Mouse (Mus musculus): ENCODE results near the gene Gm10647. TPM values are rescaled to one million over a fixed set of nuclear protein-coding genes. Genes with fewer than 3 reads are reported as not detected.

Gene Gm10647
- 0.57 TPM for polyA plus RNA-seq (2014; fragmentation: Illumina TruSeq; extraction: RNeasy Lipid Tissue Mini Kit (QIAGEN cat#74804); ENCODE audit: low read depth, low replicate concordance)

DNA sequence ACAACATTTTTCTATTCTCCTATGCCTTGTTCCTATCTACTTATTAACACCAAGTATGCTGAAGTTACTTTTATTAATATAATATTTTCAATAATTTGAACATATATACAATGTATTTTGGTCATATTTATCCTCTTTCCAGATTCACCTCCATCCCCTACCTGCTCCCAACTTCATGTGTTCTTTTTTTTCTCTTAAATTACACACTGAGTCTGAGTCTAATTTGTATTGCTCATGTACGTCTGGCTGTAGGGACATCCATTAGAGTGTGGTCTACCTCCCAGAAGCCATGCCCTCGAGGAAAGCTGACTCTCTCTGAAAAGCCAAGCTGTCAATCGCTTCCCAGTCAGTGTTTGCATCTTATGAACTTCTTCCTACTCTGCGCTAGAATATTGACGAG, at the start of gene Gm10647:
Gene Gm10647 (plus strand): TSS at position 301 of the 400 bp plus-strand sequence.

DNA sequence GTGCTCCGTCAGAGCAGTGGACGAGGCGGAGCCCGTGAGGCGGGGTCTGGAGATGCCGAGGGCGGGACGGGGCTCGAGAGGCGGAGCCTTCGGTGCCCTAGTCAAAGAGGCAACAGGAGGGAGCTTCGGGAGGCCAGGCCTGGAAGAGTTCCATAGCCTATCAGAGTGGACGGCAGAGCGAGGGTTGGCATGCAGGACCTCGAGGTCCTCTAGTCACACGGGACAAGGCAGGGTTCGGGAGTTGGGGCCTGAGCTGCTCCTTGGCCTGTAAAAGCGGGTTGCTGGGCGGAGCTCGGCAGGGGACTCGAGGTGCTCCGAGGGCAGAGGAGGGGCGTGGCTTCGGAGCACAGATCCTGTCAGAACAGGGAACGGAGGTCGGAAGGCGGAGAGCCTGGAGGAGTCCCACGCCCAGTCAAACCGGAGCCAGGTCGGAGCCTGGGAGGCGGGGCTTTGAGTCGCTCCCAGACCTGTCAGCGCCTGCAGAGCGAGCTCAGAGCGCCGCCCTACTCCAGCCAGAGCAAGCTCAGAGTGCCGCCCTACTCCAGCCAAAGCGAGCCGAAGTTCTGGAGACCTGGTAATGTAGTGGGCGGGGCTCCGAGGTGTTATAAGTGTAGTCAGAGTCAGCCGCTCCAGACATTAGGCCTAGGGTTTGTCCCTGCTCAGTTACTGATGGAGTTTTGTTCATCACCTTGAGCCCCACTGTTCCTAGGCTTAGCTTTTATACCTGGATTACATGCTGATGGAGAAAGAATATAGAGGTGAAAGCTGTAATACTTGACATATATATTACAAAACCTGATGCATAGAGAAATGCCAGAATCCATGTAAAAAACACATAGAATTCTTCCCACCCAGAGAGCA, 1.1 kb upstream of the Gm10647 start, which contains the start of gene Aph1b:
Gene Aph1b (minus strand): TSS at position 27 of the 861 bp plus-strand sequence.

DNA sequence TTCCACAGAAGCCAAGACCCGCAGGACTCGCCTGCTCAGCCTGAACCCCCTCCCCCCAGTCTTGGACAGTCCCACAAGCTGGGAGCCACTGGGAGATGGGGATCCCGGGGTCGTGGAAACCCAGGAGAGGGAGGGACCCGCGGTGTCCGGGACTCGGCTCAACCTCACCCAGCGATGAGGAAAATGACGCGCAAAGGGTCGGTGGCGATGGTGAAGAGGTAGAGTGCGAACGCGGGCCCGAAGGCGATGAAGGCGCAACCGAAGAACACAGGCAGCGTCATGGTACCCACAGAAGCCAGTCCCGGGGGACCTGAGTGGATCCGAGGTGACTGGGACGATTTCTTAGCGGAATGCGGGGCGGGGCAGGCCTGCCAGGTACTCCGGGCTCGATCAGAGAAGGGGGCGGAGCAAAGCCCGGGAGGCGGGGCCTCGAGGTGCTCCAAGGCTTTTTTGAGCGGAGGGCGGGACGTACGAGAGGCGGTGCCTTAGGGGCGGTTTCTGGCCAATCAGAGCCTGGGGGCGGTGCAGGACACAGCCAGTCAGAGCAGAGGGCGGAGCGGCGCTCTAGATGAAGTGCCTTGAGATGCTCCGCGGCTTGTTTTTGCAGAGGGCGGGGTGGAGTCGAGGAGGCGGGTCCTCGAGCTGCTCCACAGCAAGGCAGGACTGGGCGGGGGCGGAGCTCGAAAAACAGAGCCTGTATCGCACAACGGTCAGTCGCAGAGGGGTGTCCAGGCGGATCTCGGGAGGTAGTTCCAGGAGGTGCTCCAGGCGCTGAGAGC, 37.7 kb downstream of the Gm10647 start, which contains the start of gene Aph1c:
Gene Aph1c (minus strand): TSS at position 409 of the 779 bp plus-strand sequence.

Other genes with a start within 250 kb of the Gm10647 start
- gene Usp3, start 203.9 kb upstream of the Gm10647 start, polyA plus RNA-seq (2014; fragmentation: Illumina TruSeq; extraction: RNeasy Lipid Tissue Mini Kit (QIAGEN cat#74804); ENCODE audit: low read depth, low replicate concordance) = 118 TPM
- 253 TPM for gene Car12, start 83.4 kb upstream of the Gm10647 start, polyA plus RNA-seq (2014; fragmentation: Illumina TruSeq; extraction: RNeasy Lipid Tissue Mini Kit (QIAGEN cat#74804); ENCODE audit: low read depth, low replicate concordance)
- gene Aph1b, start 1.5 kb upstream of the Gm10647 start, polyA plus RNA-seq (2014; fragmentation: Illumina TruSeq; extraction: RNeasy Lipid Tissue Mini Kit (QIAGEN cat#74804); ENCODE audit: low read depth, low replicate concordance) = 23.7 TPM
- gene Aph1c, start 37.7 kb downstream of the Gm10647 start, polyA plus RNA-seq (2014; fragmentation: Illumina TruSeq; extraction: RNeasy Lipid Tissue Mini Kit (QIAGEN cat#74804); ENCODE audit: low read depth, low replicate concordance) = 32.6 TPM
- 29.8 TPM for gene Rab8b, start 122.6 kb downstream of the Gm10647 start, polyA plus RNA-seq (2014; fragmentation: Illumina TruSeq; extraction: RNeasy Lipid Tissue Mini Kit (QIAGEN cat#74804); ENCODE audit: low read depth, low replicate concordance)
- 635 TPM for gene Rps27l, start 149.0 kb downstream of the Gm10647 start, polyA plus RNA-seq (2014; fragmentation: Illumina TruSeq; extraction: RNeasy Lipid Tissue Mini Kit (QIAGEN cat#74804); ENCODE audit: low read depth, low replicate concordance)
- 97.9 TPM for gene Lactb, start 178.4 kb downstream of the Gm10647 start, polyA plus RNA-seq (2014; fragmentation: Illumina TruSeq; extraction: RNeasy Lipid Tissue Mini Kit (QIAGEN cat#74804); ENCODE audit: low read depth, low replicate concordance)